9 mouse cellular contexts compared by ENCODE assay signal in the genomic region with DNA sequence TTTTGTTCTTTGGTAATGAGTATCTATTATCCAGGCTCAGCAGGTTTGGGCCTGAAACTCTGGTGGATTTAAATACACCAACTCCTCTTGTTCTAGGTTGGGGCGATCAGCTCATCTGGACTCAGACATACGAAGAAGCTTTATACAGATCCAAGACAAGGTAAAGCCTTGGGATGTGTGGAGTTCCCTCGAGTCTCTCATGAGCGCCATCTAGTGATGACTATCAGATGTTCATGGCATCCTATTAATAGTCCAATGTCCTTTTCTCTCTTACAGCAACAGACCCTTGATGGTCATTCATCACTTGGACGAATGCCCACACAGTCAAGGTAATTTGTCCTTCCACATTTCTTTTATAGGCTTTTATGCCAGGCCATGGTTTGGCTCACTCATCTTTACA. TPM values are rescaled to one million over a fixed set of nuclear protein-coding genes. Genes with fewer than 3 reads are reported as not detected.
DNase-seq lines count a peak whose midpoint lies in the region; ATAC-seq lines count a peak whose summit lies in the region.
"Had no signal": no experiment of that assay in that cellular context is flagged by ENCODE, and none has a peak within 500 bp of the region (broad histone marks: within the 10 kb centered on the region; RNA-seq: fewer than 3 reads in every experiment).

No protein-coding gene starts in this region.

- H3K4me2 ChIP-seq in kidney, embryonic 16.5 days (replicated peaks; ENCODE audit: low read depth, low read length) = no peak overlapping the region
- H3K4me2 ChIP-seq in intestine, embryonic 14.5 days (ENCODE audit: low read length) = no peak overlapping the region

- peak; percentile 36; the same call in 1 of the 2 replicates for ATAC-seq in kidney, embryonic 16.5 days (ENCODE audit: low FRiP score, low TSS enrichment)
- 0 out of 2 replicates have a peak, but pooled peaks have one; percentile 52 for ATAC-seq in intestine, embryonic 14.5 days (replicated peaks; ENCODE audit: low FRiP score, low TSS enrichment, low read depth)

- H3K36me3 ChIP-seq in kidney, embryonic 16.5 days (ENCODE audit: insufficient read depth, low read length) = no peaks in the 10 kb centered on the region
- H3K36me3 ChIP-seq in intestine, embryonic 14.5 days (ENCODE audit: control insufficient read depth, insufficient read depth, low read length) = no peaks in the 10 kb centered on the region

- peaks cover 25% of the 10 kb centered on the region for H3K4me1 ChIP-seq in kidney, embryonic 16.5 days (ENCODE audit: insufficient read depth, low read length)
- H3K4me1 ChIP-seq in intestine, embryonic 14.5 days (replicated peaks; ENCODE audit: control insufficient read depth, insufficient read depth, low read length) = no peaks in the 10 kb centered on the region

- 34% methylated on average over 5 of the region's 5 CpGs for WGBS in kidney, embryonic 16.5 days
- 32% methylated on average over 5 of the region's 5 CpGs for WGBS in intestine, embryonic 14.5 days

- no peak overlapping the region for H3K9ac ChIP-seq in kidney, embryonic 16.5 days (replicated peaks; ENCODE audit: low read length)
- no peak overlapping the region for H3K9ac ChIP-seq in intestine, embryonic 14.5 days (ENCODE audit: low read length)

- H3K9me3 ChIP-seq in kidney, embryonic 16.5 days (ENCODE audit: low read length) = no peaks in the 10 kb centered on the region
- no peaks in the 10 kb centered on the region for H3K9me3 ChIP-seq in intestine, embryonic 14.5 days (ENCODE audit: control insufficient read depth, low read length)

- no peak overlapping the region for H3K4me3 ChIP-seq in kidney, embryonic 16.5 days (ENCODE audit: low read length)
- no peak overlapping the region for H3K4me3 ChIP-seq in intestine, embryonic 14.5 days (ENCODE audit: low read depth, low read length)

- no peaks in the 10 kb centered on the region for H3K27me3 ChIP-seq in kidney, embryonic 16.5 days (ENCODE audit: insufficient read depth, low read length)
- no peaks in the 10 kb centered on the region for H3K27me3 ChIP-seq in intestine, embryonic 14.5 days (replicated peaks; ENCODE audit: control insufficient read depth, insufficient read depth, low read length)

- DNase-seq in kidney, adult 11 months = no peak
- DNase-seq in B cell, adult 2 months = peak; percentile 29 to 31
- peak; percentile 18 for DNase-seq in WW6 (ENCODE audit: low read depth, low spot score)
- peak; percentile 54 for DNase-seq in embryo, embryonic 11.5 days (ENCODE audit: low read depth, low spot score)
- no peak for DNase-seq in intestine, embryonic 14.5 days (ENCODE audit: low spot score)
- peak; percentile 32 for DNase-seq in retina, postnatal 7 days (ENCODE audit: low read depth, low spot score)
- no peak for DNase-seq in right cerebral cortex, postnatal 10 days (ENCODE audit: low spot score in 2 of 2)

- no peak overlapping the region for H3K27ac ChIP-seq in kidney, embryonic 16.5 days (ENCODE audit: low read length)
- no peak overlapping the region for H3K27ac ChIP-seq in intestine, embryonic 14.5 days (ENCODE audit: low read depth)

RNA-seq across cellular contexts. Expression of gene Agr2, which starts 3.1 kb away (rescaled TPM):
- 2.2 and 2.6 TPM in 2 replicates for polyA plus RNA-seq in kidney, embryonic 16.5 days (2015; fragmentation: Nextera tagmentation; extraction: Ambion mirVana)
- polyA plus RNA-seq in intestine, embryonic 14.5 days (2014; fragmentation: Nextera tagmentation; extraction: Ambion mirVana) = 33.5 and 64.9 TPM in 2 replicates
- polyA plus RNA-seq: testis, adult 2 months had no signal

RNA-seq across cellular contexts. Expression of gene Tspan13, which starts 46.5 kb away (rescaled TPM):
- 91.3 and 108 TPM in 2 replicates for polyA plus RNA-seq in kidney, embryonic 16.5 days (2015; fragmentation: Nextera tagmentation; extraction: Ambion mirVana)
- 90.6 and 97.3 TPM in 2 replicates for polyA plus RNA-seq in intestine, embryonic 14.5 days (2014; fragmentation: Nextera tagmentation; extraction: Ambion mirVana)

Comparison
In these comparisons a context has a peak if more than half of its experiments do, and no peak if none do; other contexts are left out.
1. DNase-seq: peak in B cell, adult 2 months (2 of 2), WW6 (single experiment), embryo, embryonic 11.5 days (single experiment) and retina, postnatal 7 days (single experiment); none in kidney, adult 11 months (single experiment), intestine, embryonic 14.5 days (single experiment) and right cerebral cortex, postnatal 10 days (0 of 2).